Mouse (Mus musculus) ZHBTc4 (cell line): Measurements from ENCODE around the gene Szrd1.

ENCODE experiments used
- DNase-seq: peaks from one replicate; pipeline ENCODE4 v3.0.0-alpha.2; 2011; ENCODE audit warnings: low read depth, low spot score

The Szrd1 gene

GRCm38 (mm10) chr4:141067516-141068046, 72.0 kb downstream of the Szrd1 start:
- DNase-seq, result no peak

- DNase-seq, result no peak
Measured at GRCm38 (mm10) chr4:141066709-141067515, 72.7 kb downstream of the Szrd1 start.

DNA sequence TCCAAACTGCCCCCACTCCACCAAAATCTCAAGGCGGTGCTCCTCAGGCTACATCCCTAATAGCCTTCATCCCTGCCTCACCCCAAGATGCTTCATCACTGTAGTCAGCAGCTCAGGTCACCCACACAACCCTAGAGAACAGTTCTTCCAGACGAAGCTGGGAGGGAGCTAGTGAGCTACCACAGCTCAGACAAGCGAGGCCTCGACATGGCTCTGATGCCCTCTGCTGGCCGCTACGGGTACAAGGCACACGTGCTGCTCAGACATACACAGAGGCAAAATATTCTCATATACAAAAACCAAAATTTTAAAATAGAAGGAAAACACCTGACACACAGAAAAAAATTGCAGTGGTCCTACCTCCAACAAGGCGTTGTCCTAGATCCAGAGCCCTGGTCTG, 74.5 kb downstream of the Szrd1 start:
- peak; percentile 84 for DNase-seq

- DNase-seq, result no peak
Measured at GRCm38 (mm10) chr4:141064104-141064659, 75.4 kb downstream of the Szrd1 start.
